Mouse (Mus musculus) embryonic fibroblast, embryonic 13.5 days (primary cell): ENCODE results near the gene Fpr3. TPM values are rescaled to one million over a fixed set of nuclear protein-coding genes. Genes with fewer than 3 reads are reported as not detected.
"Not testable (repeated sequence)": the region's sequence is repeated elsewhere in the genome, so short reads cannot be mapped to it uniquely, and the experiment has no call there.

ENCODE experiments used
- H3K27ac ChIP-seq: 2 replicates; pipeline ENCODE4 v1.5.1; 2012; ENCODE audit warnings: low read length, control low read depth, inconsistent platforms; ENCODE audit not compliant: insufficient read depth
- H3K4me1 ChIP-seq: 2 replicates; pipeline ENCODE4 v1.6.1; 2011; ENCODE audit warnings: low read length; ENCODE audit not compliant: control insufficient read depth, insufficient read depth
- H3K4me3 ChIP-seq: 2 replicates; pipeline ENCODE4 v1.5.1; 2011; ENCODE audit warnings: mild to moderate bottlenecking, control low read depth, low read length; ENCODE audit not compliant: insufficient read depth
- CTCF ChIP-seq: IDR thresholded peaks from 2 replicates; pipeline ENCODE4 v1.5.1; 2011; ENCODE audit warnings: mild to moderate bottlenecking, control low read depth, low read length, moderate library complexity, borderline replicate concordance; ENCODE audit not compliant: insufficient read depth
- POLR2A ChIP-seq: IDR thresholded peaks from 2 replicates; pipeline ENCODE4 v1.6.1; 2011; ENCODE audit warnings: low read depth, mild to moderate bottlenecking, control low read depth, low read length, moderate library complexity
- polyA plus RNA-seq: library from polyadenylated mRNA; stranded (reverse); fragments of >200 nt; gene quantifications from 2 replicates; pipeline ENCODE4 v1.2.4, GENCODE M21; 2011; ENCODE audit warnings: low read depth; ENCODE audit not compliant: missing spikeins, insufficient read length

Fpr3 gene
- polyA plus RNA-seq, result not detected in 2 replicates

GRCm38 (mm10) chr17:17887774-17888248, at the start of gene Fpr3, which contains the start of gene Fpr2:
Gene Fpr3, plus strand, starts transcription at chr17:17887852.
Gene Fpr2, plus strand, starts transcription at chr17:17887824.
- no peak within 1 kb of the TSS for H3K4me3 ChIP-seq
- H3K4me1 ChIP-seq, result no peaks in the 10 kb centered on the region
- TF ChIP-seq POLR2A (no peak), CTCF (no peak)
- H3K27ac ChIP-seq, result no peak within 1 kb of the TSS

DNA sequence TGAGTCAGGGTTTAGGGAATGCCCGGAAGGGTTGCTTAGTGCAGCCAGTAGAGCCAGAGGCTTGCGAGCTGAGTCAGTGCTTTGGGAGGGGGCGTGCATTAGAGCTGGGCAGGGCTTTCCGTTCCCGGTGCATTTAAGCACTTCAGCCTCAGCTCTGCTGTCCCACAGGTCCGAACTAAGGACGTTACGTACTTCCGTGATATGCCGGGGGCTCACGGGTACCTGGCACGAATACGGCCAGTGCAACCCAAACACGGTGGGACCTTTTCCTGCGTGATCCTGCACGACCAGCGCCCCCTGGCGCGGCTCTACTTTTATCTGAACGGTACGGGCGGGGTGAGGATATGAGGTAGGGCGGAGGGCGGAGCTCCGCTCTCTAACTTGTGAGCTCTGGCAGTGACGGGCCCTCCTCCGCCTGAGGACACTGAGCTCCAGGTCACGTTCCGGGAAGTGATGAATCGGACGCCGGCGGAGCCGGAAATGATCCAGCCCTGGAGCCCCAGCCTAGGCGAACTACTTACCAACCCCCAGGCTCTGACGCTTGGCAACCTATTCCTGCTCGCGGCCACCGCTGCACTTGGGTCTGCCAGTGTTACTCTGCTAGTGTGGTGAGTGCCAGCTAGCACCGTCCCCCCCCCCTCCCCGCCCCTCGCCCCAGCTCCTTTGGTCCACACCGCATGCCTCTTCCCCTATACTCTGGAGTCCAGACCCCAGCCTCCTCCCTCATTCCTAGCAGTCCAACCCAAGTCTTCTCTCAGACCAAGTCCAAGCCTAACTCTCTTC, 49.5 kb upstream of the Fpr3 start:
- H3K27ac ChIP-seq, result peak overlapping the region; percentile 88
- H3K4me1 ChIP-seq, result peaks cover 23% of the 10 kb centered on the region
- TF ChIP-seq CTCF (peak; percentile 59; the same call in 1 of the 2 replicates), POLR2A (peak; percentile 63)
- H3K4me3 ChIP-seq, result peak overlapping the region; percentile 20

GRCm38 (mm10) chr17:17839276-17839675, 48.4 kb upstream of the Fpr3 start:
- Histone ChIP-seq H3K4me3 (no peak overlapping the region), H3K27ac (no peak overlapping the region), H3K4me1 (peaks cover 29% of the 10 kb centered on the region)
- TF ChIP-seq CTCF, result no peak
- TF ChIP-seq POLR2A, result no peak

- no peak overlapping the region for H3K4me3 ChIP-seq
- peak overlapping the region; percentile 22; the same call in 1 of the 2 replicates for H3K27ac ChIP-seq
- H3K4me1 ChIP-seq, result peaks cover 37% of the 10 kb centered on the region
- TF ChIP-seq CTCF (no peak), POLR2A (no peak)
Measured at GRCm38 (mm10) chr17:17840796-17841195, 46.9 kb upstream of the Fpr3 start.

DNA sequence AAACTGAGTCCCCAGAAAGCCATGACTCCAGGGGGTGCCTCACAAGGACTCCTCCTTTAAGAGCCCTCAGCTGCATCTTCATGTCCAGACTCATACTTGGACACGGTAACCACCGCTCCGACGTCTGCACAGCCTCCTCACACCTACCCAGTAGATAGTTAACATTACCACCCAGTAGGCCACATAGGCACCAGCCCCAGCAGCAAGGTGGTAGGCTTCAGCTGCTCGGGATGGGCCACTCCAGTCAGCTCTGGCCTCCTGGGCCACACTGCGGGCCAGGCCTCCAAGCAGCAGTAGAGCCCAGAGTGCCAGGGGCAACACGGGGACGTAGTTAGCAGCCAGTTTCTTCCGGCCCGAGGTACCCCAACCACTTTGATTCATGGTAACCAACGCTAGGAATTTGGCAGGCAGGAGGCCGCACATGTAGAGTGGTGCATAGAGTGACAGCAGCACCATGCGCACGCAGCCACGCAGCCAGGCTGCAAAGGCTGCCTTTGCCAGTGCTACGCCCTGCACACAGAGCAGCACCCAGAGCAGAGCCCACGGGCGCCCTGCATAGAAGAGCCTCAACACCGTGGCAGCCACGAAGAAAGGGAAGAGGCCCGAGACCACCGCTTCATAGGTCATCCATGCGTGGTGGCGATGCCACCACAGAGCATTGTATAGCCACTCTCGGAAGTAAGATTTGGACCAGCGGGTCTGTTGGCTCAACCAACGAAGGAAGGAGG, 44.0 kb upstream of the Fpr3 start:
- no peak for TF ChIP-seq POLR2A
- no peak for TF ChIP-seq CTCF
- Histone ChIP-seq H3K4me3 (no peak overlapping the region), H3K27ac (no peak overlapping the region), H3K4me1 (peaks cover 28% of the 10 kb centered on the region)

DNA sequence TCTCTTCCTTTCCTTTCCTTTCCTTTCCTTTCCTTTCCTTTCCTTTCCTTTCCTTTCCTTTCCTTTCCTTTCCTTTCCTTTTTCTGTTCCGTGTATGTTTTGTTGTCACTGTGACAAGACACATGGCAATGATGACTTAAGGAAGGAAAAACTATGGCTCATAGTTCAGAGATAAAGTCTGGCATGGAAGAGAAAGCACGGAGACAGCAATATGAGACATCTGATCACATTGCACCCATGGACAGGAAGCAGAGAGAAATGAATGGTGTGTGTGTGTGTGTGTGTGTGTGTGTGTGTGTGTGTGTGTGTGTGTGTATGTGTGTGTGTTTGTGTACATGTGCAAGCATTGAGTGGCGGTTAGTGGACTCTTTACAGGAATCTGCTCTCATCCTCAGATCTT, 43.0 kb upstream of the Fpr3 start:
- Histone ChIP-seq H3K27ac (peak overlapping the region; percentile 80), H3K4me1 (peaks cover 25% of the 10 kb centered on the region)
- H3K4me3 ChIP-seq, result not testable (repeated sequence)

DNA sequence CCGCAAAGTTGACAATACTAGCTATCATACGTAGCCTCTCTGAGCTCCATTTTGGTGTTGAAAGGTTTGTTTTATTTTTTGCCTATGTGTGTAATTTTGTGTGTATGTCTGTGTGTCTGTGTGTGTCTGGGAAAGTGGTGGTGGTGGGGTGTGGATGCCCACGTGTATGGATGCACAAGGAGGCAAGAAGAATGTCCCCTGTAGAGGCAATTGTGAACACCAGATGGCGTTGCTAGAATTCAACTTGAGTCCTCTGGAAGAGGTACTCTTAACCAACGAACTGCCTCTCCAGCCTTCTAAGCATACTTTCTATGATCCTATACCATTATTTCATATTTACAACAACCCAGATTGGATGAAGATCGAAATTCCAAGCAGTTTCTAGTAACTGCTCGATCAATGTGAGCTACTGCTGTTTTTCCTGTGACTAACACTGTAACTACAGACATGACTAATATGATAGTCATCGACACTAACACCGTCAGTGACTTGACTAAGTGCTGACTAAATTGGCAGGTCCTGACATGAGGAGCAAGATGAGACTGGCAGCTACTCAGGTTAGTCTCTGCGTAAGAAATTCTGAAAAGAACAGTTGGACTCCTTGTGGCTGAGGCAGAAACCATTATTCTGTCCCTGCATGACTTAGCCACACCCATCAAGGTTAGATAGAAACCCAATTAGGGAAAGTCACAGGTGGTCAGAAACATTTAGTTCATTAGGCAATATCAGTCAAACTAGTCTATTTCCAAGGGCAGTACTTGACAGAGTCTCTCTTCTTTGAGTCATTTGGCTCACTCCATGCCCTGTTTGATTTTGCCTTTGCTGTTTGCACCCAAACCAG, 42.2 kb upstream of the Fpr3 start:
- TF ChIP-seq POLR2A (no peak), CTCF (no peak)
- Histone ChIP-seq H3K4me1 (peaks cover 22% of the 10 kb centered on the region), H3K27ac (peak overlapping the region; percentile 80), H3K4me3 (no peak overlapping the region)

- H3K4me3 ChIP-seq, result no peak overlapping the region
- TF ChIP-seq CTCF (no peak), POLR2A (no peak)
- no peak overlapping the region for H3K27ac ChIP-seq
- H3K4me1 ChIP-seq, result peaks cover 15% of the 10 kb centered on the region
Measured at GRCm38 (mm10) chr17:17848988-17849387, 38.7 kb upstream of the Fpr3 start.

GRCm38 (mm10) chr17:17849906-17850712, 37.5 kb upstream of the Fpr3 start:
- TF ChIP-seq CTCF, result no peak
- no peak for TF ChIP-seq POLR2A
- no peak overlapping the region for H3K4me3 ChIP-seq
- peaks cover 10% of the 10 kb centered on the region for H3K4me1 ChIP-seq
- H3K27ac ChIP-seq, result no peak overlapping the region
